Mouse (Mus musculus) thymus, adult 18-20 months (tissue): ENCODE results near the gene Fyn.

Source experiments
- DNase-seq, 2 experiments: peaks; one replicate each; pipeline ENCODE4 v3.0.0; 2022; ENCODE audit warnings: mixed read lengths in 2 of 2

Fyn gene

GRCm38 (mm10) chr10:39412826-39413620 is 44.4 kb downstream of the Fyn start:
- DNase-seq: no peak

DNA sequence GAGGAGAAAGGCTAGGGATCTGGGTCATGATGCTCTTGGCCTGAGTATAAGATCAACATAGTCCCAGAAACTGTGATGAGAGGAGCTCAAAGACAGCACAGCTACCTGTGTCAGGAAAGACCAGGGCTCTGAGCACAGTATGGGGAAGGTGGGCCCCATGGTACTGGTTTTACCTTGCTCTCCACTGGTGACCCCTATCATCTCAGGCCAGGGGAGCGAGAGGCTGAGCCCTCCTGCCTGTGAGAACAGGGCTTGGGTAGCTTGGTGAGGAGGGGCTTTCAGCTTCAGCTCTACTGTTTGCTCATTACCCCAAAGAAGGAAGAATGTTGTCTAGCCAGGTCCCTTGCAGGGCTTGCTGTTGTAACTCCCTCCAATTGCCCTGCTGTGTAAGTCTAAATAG is 45.4 kb downstream of the Fyn start:
- no peak for DNase-seq

- no peak for DNase-seq
These were observed 46.9 kb downstream of the Fyn start for GRCm38 (mm10) chr10:39415586-39415985.

DNA sequence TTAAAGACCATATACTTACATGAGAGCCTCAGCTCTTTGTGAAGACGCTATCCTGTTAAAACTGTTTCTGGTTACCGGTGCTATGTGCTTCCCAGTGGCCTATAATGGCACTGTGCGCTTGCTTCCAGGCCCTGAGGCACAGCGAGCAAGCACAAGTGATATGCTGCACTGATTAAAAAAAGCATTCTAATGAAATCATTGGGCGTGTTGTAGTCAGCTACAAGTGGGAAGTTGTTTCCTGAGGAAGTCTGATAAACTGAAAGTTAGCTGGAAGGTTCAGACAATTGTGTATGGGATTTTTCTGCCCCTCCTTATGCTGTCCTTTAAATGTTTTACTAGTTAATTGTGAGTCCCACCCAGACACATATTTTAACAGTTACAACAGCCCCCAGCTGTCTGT is 49.0 kb downstream of the Fyn start:
- no peak for DNase-seq

GRCm38 (mm10) chr10:39418395-39418794 is 49.7 kb downstream of the Fyn start:
- DNase-seq: no peak

GRCm38 (mm10) chr10:39420842-39421617 is 52.4 kb downstream of the Fyn start:
- DNase-seq: no peak

DNA sequence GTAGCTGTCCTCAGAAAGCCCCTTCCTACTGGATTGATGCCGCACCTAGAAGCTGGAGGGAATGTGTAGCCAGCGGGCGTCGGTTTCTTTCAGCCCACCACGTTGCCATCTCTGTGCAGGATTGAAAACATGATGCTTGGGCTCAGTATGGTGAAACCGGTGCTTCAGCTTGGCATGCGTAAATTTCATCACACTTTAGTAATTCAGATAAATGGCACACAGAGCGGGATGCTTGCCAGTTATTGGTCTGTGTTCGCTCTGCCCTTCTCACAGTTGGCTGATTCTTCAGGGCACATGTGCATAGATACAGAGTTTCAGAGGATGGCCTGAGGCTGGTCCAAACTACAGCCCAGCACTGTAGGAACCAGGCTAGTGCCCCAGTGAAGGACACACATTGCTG is 53.1 kb downstream of the Fyn start:
- DNase-seq: no peak

- DNase-seq: no peak
These were observed 56.0 kb downstream of the Fyn start for GRCm38 (mm10) chr10:39424643-39425042.

- no peak for DNase-seq
These were observed 57.4 kb downstream of the Fyn start for GRCm38 (mm10) chr10:39426033-39426432.

DNA sequence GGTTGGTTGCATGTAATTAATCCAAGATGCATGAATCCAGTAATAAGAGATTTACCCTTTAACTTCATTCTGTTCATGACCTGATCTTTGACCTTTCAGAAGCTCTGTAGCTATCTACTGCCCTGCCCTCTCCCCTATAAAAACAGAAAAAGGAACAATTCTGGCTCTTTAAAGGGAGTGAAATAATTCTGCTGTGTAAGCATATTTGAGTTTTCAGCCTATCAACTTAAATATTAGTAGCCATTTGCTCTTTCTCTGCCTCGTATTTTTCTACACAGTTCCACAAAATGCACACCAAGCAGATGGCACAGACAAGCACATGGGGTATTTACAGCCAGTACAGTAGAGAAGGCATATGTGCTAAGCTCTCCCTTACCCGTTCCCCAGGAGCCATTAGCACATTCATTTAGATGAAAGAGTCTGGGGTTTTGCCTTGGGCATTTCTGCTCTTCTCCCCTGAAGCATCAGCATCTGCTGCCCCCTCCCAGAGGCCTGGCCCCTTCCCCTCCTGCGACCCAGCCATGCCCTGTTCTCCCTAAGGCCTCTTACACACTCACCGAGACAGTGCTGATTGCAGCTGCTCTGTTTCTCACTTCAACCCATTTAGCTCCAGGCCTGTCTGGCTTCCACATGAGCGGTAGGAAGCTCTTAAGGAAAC is 58.3 kb downstream of the Fyn start:
- no peak for DNase-seq

DNA sequence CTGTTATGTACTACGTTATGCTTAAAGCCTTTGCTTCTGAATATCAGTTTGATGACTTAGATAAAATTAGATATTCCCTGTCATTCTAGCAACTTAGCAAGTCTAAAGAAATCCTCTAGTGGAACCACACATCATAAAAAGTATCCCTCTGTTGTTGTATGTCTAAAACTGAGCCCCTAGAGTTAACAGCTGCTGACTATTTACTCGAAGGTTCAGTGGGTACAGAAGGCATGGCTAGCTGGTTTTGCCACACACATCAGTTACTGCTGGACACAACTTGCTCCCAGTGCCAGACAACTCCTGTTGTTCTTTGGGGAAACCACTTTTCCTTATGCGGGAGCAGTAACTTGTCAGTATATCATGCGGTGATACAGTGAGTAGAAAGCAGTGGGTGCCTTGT is 61.0 kb downstream of the Fyn start:
- no peak for DNase-seq

DNA sequence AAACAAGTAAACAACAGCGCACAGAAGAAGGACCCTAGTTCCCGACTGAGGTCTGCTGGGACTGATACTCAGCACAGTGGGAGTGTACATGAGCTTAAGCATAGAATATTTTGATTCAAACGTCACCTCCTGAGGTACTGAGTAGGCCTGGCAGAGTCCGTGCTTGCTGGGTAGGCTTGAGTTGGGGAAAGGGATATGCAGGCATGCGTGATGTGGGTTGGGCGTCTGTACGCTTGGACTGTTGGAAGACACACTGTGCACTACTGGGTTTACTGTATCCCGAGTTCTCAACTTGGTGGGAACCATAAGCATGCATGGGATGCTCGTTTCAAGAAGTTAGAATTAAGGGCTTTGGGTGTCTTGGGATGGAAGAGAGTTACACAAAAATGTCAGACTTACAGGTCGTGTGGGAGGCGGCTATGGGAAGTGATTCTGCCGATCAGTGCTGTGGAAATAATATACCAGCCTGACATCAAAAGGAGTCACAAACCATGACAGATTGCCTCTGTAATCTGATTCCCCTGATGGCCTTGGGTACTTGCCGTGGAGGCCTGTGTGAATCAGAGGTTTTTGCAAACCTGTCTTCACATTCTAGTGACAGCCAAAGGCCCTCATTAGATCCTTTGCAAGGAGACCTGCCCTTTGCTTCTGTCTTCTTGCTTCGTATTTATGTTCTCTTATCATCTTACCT is 61.6 kb downstream of the Fyn start:
- DNase-seq: no peak

- no peak for DNase-seq
These were observed 62.6 kb downstream of the Fyn start for GRCm38 (mm10) chr10:39431265-39431664.

DNA sequence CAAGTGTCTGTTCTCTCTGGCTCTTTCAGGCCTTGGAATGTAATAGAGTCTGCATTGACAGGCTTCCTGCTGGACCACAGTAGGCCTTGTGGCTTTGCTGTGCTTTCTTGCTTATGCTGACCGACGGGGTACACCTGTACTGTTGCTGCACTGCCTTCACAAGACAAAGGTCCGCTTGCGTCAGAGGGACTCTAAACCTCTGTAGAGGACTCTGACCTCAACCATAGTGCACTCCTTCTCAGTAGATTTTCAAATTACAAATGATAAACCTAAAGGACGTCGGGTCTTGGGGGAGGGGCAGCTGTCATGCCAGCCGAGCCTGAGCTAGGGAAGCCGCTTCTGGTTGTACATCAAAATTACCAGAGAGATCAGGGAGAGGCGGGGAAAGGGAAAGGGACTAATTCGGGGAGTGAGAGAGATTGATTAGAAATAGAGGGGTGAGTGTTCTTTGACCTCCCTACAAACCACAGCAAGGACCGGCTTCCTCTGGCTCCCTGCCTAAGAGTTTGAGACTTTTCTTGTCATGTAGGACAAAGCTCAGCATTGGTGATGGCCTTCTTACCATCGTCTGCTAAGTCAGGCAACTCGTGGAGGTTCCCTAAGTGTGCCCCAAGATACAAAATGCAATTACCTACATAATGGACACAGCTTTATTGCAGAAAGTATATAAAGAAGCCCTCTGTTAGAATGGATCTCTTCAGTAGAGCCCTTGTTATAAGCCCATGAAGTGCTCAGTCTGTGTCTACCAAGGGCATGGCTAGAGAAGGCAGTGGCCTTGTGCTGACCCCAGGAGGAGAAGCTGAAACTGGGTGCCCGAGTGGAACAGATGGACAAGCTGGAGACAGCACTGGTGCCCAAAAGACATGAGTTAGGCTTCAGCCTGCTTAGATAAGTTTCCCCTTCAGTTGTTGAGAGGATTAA is 64.3 kb downstream of the Fyn start:
- DNase-seq: no peak

DNA sequence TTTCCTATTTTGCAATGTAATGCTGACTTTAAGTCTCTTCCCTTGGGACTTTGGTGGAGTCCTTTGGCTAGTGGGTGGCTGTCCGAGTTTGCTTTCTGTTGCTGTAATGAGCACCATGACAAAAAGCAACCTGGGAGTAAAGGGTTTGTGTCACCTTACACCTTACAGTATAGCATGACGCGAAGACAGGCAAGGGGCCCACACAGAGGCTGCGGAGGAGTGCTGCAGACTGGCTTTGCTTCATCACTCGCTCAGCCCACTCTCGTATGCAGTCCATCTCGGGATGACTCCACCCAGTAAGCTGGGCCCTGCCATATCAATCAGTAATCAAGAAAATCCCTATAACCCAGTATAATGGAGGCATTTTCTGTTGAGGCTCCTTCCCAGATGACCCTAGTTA is 65.2 kb downstream of the Fyn start:
- no peak for DNase-seq

GRCm38 (mm10) chr10:39434758-39435448 is 66.2 kb downstream of the Fyn start:
- DNase-seq: no peak

DNA sequence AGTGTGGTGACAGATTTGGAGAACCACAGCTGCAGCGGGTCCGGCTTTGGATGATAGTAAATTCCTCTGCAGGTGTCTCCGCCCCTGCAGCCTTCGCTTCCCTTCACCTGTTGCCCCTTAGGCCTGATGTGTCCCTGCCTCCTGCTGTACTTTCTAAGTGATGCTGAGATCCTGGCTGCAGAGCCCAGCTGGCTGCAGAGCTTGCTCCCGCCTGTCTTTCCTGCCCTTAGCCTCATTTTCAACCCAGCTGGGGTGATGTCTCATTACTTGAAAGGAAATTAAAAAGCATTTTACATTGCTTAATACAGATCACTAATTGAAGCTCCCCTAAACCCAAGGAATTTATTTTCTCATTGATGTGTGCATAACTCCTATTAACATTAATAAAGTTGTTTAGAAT is 70.2 kb downstream of the Fyn start:
- no peak for DNase-seq

- no peak for DNase-seq
These were observed 71.9 kb downstream of the Fyn start for GRCm38 (mm10) chr10:39440506-39440905.

GRCm38 (mm10) chr10:39441636-39442035 is 73.0 kb downstream of the Fyn start:
- no peak for DNase-seq

DNA sequence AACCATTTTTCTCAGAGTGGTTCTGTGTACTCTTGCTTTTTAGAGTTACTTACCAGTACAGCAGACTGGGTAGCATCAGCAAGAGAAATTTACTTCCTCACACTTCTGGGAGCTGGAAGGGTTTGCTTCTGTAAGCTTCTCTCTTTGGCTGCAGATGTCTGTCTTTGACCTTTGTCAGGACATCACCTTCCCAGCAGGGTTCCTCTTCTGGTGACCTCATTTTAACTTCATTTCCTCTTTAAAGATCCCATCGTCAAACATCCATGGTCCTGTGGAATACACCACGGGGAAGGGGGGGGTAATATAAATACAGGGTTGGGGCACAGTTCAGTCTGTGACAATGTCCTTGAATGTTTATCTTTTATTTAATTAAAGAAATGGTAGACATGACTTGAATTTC is 74.5 kb downstream of the Fyn start:
- no peak for DNase-seq

DNA sequence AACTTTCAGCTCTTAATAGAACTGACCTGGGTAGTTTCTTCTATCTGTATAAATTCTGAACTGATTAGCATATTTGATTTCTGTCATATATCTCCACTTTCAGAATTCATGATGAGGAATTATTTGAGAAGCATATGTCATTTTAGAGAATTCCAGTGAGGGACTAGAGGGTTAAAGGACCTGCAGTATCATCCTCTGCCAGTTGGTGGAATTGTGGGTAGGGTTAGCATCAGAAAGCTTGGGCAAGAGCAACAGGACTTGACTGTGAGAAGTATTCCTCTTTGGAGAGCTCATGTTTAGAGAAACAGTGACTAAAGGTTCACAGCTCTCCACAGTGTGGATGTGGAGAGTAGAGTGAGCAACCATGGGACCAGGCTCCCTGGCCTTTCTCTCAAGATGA is 75.3 kb downstream of the Fyn start:
- DNase-seq: no peak
